Mouse (Mus musculus) urinary bladder, postnatal 36 days (tissue): ENCODE results near the gene Foxo1.
A peak's percentile ranks its signal among the peaks of the same experiment; 100 is the strongest.

ENCODE experiments used
- DNase-seq, 2 experiments: peaks; one replicate each; pipeline ENCODE4 v3.0.0; 2022; ENCODE audit warnings: low spot score in 2 of 2, mixed read lengths in 1 of 2

Gene Foxo1

DNA sequence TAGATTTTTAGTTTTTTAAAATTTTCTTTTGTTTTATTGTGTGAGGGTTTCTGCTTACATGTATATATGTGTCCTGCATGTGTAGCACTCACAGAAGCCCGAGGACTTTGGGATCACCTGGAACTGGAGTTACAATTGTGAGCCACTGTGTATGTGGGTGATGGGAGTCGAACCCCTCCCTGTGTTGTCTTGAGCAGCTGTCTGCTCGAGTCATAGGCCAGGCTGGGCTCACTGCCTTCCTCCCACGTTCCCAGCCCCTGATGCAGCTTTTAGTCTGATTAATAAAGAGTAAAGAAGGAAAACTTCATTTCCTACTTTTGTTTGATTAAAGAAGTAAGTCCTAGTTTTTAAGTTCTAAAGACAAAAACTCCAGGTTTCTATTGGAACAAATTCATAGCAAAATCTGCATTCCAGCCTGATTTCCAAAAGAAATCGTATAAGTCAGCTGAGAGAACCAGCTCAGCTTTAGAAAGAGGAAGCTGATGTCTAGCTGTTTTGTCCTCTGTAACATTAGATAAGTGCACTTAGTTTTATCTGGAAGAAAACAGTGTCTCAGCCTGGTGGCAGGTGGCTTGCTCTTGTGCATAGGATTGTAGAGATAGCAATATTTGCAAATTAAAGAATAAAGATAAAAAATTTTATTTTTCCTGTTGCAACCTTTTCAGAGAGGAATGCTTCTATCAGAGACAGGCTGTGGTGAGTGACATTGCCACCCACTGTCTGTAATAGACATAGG lies 40.6 kb downstream of the Foxo1 start:
- no peak for DNase-seq

DNA sequence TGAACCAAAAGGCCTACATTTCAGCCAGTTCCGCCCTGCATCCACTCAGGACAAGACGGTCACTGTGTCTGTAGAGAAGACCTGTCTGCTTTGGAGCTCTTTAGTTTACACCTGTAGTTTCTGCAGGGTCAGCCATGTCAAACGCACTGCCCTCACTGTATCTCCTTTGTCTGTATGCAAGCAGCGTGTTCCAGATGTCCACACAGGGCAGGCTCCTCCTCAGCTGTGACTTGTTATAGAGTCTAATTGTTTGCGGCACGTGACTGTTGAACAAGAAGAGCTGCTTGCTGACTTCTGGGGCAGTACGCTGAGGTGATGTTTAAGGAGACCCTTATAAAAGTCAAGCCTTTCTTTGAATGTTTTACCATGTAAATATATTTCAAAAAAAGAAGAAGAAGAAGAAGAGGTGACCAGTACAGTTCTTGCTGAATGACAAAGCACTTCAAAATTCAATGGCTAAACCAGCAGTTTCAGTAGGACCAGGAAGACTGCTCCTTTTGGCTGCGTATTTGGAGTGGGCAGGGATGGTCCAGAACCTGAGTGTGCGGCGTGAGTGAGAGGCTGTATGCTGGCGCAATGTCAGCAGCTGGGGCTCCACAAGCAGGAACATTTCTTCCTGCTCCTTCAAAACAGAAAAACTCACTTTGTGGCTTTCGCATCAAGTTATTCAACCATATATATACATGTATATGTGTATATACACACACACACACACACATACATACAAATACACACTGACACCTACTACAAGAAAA lies 52.6 kb downstream of the Foxo1 start:
- DNase-seq = no peak

DNA sequence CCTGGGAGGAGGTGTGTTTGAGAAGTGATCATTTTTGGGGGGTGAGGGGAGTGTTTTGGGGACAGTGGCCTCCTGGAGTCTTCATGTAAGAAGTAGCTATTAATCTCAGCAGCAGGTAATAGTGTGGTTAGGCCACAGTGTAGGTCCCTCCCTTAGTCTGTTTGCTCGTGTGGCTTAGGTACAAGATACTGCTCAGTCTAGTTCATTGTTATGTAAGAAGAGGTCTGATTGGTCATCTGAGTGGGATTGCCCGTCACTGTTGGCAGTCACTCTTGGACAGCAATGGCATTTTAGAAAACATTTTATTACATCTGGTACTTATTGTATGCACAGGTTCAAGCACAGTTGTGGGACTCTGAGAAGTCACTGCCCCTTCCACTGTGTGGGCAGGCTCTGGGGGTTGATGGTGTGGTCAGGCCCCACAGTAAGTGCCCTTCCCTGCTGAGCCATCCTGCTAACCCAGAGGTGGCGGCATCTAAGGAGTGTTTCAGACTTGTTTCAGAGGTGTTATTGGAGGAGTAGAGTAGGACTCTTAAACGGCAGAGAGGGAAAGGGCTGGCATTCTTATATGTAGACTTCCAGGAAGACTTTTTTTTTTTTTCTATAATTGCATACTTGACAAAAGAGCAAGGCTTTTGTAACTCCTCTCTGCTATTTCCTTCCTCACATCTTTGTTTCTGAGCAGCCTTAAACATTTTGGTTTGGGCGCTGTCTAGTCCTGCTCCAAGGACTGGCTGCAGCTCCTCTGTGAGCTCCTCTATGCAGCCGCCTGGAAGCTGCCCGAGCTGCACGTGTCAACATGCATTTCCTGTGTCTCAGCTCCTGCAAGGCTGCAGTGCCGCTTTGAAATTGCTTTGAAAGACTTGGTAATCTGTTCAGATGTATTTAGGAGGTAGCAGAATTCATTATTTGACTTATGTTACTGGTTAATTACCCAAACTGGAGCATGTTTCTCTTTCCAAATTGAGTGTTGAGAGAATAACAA lies 54.6 kb downstream of the Foxo1 start:
- DNase-seq = no peak

DNA sequence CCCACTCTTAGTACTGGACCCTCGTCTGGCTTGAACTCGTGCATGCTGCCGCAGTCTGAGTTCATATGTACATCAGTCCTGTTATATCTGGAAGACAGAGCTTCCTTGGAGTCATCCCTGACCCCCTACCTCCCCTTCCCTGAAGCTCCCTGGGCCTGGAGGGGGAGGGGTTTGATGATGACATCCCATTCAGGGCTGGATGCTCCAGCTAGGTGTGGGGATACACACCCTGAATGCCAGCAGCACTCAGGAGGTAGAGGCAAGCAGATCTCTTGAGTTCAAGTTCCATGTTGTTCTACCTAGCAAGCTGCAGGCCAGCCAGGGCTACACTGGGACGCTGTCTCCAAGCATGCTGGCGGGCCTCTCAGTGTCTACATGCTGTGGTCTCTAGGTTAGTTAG lies 56.9 kb downstream of the Foxo1 start:
- no peak for DNase-seq

DNA sequence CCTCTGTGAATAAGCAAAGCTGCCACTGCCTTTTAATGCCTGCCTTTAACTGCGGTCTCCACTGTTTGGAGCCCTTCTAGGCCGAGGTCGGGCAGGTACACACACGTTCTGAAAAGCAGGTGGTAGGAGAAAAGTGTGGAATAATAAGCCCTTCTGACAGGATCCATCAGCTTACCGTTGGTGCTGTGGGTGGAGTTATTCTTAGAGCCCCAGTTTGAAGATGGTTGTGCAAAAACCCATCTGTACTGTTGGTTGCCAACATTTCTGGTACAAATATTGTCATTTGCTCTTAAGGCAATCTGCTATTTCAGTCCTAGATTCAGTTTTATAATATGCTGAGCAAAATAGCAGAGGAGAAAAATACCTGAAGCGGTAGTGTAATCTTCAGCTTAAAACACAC lies 58.6 kb downstream of the Foxo1 start:
- DNase-seq = no peak

DNA sequence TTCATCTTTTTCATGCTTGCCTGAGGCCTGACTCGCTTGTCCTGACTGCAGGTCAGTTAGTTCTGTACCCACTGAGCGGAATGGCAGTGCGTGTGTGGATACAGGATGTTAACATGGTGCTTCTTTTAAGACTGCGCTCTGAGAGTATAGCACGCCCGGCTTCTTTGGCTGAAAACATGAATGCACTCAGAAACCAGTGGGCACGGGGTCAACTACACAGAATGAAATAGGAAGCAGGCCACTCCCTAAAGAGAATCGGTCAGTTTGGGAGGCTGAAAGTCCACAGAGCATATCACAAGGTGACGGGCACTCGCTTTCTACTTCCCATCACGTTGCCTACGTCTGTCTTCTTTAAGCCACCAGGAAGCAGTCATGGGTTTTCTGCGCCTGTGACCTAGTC lies 59.0 kb downstream of the Foxo1 start:
- DNase-seq = no peak

DNA sequence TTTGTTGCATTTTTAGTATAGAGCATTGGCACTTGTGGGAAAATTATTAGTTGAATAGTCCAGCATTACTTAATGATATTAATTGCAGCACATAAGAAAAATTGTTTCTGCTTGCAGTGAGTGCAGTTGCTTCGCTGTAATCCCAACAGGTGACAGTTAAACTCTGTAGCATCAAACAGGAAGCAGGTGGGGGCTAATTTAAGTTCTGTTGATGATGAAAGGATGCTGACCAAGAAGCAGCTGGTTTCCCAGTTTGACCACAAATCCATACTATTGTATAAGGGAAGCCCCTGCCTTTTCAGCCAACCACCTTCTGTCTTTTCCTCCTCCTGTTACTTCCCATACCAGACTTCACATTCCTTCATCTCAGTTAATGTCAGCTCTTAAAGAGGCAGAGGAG lies 63.6 kb downstream of the Foxo1 start:
- DNase-seq = no peak

DNA sequence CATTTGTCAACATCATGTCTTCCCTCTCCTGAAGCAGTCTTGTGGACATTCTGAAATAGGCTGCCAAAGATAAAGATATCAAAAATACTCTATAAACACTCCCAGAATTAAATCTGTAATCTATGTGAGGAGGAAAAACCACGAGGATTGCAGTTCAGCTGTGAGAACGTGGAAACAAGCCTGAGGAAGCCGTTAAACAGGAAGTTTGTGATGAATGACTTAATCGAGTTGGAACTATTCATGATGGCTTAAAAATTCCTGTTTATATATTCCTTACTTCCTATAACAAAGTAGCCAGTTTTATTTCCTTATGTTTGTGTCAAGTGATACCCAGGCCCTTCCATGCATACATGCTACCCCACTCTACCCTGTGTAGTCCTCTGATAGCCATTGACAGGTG lies 70.6 kb downstream of the Foxo1 start:
- DNase-seq = no peak

DNA sequence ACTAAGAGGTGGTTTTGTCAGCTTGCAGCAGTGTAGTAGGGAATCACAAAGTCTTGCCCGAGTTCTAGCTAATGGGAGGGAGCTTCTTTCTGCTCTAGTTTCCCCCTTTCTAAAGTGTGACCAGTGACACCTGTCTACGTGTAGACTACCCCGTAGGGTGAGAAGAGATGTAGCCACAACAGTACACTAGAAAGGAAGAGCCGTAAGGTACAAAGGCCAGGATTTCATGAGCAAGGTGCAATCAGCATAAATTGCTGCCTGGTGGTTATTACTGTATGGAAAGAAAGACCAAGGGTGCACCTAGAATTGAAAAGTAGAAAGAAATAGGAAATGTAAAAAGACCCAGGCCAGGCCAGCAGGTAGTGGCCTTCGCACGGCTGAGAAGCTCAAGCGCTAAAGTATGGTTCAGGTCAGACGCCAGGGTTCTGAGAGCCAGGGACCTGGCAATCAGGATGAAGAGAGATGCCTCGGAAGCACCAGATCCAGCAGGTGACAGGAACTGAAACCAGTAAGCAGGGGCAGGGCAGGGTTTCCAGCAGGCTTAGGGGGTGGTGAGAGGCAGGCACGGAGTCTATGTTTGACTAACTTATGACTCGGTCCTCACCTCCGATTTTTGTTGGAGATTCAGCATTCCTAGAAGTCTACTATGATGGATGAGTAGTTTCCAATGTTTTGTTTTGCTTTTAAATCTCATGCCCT lies 72.3 kb downstream of the Foxo1 start:
- DNase-seq = no peak

DNA sequence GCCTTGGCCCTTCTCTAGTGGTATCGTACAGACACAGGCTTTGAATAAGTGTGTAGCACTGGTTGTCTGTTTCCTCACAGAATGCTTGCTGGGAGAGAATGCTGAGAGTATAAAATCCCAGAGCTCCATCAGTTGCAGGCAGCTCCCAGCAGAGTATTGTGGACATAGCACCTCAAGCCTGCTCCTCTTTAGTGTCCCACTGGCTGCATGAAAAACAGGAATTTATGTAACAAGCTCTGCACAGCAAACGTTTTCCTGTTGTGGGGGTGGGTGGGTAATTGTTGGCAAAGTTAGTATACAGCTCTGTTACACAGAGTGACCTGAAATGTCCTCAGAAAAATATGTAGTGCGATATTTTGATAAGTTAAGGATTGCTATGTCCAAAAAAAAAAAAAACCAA lies 74.1 kb downstream of the Foxo1 start:
- DNase-seq = no peak

DNA sequence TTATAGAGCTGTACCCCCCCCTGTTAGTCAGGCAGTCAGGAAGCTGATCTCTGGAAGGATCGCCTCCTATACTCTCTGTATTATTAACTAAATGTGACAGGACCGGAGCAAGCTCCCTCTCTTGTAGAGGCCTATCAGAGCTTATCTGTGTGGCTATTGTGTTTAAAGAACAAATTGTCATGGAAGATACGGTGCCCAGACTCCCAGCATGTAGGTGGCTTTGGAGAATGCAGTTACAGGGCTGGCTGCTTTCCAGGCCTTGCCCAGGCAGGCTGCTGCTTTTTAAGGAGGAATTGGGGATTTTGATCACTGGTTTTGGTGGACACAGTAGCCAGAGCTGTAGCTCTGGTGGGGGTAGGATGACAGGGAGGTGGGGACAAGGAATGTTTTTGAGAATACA lies 74.7 kb downstream of the Foxo1 start:
- no peak for DNase-seq

DNA sequence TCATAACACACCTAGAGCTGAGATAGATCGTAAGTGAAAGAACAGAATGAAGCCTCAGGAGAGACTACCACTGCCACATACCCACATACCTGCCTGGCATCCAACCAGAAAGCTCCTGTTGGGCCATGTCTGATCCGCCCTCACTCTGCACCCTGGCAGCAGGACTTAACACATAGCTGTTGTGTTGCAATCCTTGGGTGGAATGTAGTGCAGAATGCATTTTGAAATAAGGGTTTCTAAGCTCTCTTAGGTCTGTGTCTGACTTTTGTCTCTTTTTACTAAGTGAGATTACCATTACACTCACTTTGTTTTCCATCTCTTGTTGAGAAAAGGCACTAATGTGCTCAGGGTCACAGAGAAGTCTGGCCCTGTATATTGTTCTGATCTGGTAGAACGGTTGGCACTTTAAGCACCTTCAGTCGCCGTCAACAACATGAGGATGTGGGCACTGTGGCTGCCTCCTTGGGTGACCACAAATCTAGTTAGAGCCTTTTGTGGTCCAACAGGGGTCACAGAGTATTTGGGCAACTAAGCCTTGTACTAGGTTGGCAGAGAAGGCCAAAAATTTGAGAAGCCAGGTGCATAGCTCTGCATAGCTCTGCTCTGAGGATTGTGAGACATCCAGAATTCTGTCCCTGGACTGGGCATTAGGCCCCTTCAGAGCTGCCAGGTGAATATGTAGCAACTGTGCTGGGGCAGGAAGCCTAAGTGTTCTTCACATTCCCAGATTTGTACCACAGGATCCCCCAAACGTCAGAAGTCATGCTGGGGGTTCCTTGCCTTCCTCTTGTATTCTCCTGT lies 75.3 kb downstream of the Foxo1 start:
- DNase-seq = peak; percentile 23 to 53

DNA sequence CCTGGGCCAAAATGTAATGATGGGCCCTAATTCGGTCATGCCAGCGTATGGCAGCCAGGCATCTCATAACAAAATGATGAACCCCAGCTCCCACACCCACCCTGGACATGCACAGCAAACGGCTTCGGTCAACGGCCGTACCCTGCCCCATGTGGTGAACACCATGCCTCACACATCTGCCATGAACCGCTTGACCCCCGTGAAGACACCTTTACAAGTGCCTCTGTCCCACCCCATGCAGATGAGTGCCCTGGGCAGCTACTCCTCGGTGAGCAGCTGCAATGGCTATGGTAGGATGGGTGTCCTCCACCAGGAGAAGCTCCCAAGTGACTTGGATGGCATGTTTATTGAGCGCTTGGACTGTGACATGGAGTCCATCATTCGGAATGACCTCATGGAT lies 77.7 kb downstream of the Foxo1 start:
- no peak for DNase-seq

DNA sequence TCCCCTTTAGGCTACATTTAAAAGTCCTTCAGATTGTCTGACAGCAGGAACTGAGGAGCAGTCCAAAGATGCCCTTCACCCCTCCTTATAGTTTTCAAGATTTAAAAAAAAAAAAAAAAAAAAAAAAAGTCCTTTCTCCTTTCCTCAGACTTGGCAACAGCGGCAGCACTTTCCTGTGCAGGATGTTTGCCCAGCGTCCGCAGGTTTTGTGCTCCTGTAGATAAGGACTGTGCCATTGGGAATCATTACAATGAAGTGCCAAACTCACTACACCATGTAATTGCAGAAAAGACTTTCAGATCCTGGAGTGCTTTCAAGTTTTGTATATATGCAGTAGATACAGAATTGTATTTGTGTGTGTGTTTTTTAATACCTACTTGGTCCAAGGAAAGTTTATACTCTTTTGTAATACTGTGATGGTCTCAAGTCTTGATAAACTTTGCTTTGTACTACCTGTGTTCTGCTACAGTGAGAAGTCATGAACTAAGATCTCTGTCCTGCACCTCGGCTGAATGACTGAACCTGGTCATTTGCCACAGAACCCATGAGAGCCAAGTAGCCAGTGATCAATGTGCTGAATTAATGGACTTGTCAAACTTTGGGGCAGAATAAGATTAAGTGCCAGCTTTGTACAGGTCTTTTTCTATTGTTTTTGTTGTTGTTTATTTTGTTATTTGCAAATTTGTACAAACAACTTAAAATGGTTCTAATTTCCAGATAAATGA lies 79.0 kb downstream of the Foxo1 start:
- no peak for DNase-seq

DNA sequence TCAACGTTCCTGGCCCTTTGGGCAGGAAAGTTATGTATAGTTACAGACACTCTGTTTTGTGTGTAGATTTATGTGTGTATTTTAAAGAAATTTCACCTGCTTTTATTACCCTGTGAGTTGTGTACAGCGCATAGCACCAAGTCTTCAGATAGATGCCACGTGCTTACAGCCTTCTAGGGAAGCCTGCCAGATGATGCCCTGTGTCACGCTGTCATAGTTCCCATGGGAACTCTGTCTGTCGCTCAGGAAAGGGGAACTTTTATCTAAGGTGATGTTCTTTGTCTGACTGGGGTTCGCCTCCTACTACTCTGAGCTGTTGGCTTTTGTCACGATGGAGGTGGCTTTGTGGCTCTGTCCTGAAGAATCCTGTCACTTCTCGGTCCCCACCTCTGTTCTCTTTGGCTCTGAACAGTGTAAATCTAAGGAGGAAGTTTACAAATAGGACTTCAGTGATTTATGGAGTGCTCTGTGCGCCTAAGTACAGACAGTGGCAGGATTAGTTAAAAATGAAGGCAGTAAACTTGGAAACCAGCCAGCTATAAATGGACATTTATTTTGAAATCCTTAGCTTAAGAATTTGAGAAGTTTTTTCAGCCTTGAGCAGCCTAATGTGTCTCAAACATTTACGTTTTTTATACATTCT lies 80.0 kb downstream of the Foxo1 start:
- no peak for DNase-seq

DNA sequence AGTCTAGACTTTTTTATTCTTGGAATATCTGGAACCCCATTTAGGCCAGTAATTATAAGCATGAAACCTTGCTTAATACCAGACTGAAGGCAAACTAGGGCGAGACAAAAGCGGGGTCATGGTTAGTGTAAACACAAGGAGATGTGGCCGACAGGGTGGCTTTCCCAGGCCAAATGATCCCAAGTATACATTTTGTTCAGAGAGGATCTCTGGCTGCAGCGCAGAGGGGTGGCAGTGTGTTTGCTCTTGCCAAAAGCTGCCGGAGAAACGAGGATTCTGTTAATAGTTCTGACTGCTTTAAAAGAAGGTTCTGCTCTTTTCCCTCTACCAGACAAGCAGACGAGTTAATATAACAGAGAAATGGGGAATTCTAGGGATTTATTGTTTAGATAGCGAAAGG lies 82.5 kb downstream of the Foxo1 start:
- no peak for DNase-seq

DNA sequence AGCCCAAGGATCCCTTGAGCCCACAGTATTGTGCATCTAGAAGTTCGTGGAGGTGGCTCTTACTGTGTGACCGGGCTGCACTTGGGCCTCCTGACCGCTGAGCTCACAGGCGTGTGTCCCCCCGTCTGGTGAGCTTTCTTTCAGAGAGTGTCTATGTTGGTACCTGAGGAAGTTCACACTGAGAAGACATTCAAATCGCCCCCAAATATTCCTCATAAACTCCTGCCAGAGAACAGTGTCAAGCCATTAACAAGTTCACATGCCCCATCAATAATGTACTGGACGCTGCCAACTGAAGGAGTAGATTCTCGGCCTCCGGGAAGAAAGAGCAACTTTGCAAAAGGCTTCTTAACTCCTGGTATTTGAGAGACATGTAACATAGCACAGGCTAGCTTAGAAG lies 83.8 kb downstream of the Foxo1 start:
- DNase-seq = no peak

DNA sequence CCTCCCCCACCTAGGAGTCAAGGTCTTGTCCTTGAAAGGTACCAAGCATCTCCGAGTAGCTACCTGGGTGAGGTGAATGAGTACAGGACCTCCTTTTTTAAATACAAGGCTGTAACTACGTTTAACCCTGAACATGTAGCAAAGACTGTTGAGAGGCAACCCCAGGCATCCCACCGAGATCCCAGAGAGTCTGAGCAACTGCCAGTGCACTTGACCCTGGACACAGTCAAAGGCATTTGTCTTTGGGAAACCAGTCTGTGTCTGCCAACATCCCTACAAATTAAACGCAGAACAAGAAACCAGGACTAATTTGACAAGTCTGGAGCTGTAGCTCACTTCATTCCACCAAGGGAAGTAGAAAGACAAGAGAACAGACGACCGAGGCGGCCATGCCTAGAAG lies 86.1 kb downstream of the Foxo1 start:
- no peak for DNase-seq

DNA sequence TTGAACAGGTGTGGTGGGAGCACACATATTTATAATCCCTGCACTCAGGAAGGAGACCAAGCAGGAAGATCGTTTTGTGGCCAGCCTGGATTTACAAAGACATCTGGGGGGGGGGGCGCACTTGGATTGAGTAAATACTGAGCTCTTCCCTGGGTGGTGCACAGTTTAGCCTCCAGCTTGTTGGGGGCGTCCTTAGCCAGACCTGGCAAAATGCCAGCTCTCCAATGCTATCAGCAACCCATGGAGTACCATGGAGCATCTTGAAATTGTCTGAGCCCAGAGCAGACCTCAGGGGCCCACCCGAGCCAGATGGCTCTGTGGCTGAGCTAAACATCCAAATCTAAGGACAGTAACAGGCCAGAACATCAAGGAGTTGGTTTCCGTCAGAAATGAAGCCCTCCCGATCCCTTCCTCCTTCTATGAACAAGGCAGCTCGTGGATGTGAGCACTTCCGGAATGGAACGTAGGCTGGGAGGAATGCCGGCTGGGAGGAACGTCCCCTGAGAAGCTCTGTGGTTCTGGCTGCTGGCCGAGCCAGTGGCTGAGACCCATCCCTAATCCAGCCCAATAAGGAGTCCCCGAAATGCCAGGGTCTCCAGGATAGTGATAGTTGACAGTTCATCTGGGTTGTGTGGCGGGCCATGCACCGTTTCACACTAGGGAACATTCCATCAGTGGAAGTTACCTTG lies 89.3 kb downstream of the Foxo1 start:
- DNase-seq = no peak
